Mouse (Mus musculus): ENCODE measurements around the gene Nxn.

- TF ChIP-seq TAL1 (IDR thresholded peaks at IDR 0.05; ENCODE audit: low read length) (no peak), GATA1 (IDR thresholded peaks at IDR 0.05; ENCODE audit: low read length) (no peak)
Observed at GRCm38 (mm10) chr11:76326051-76326450, 72.9 kb downstream of the Nxn start.
